Mouse (Mus musculus) limb, embryonic 15.5 days (tissue): ENCODE measurements around the gene Ptk7. TPM values are rescaled to one million over a fixed set of nuclear protein-coding genes. Genes with fewer than 3 reads are reported as not detected.
"Not testable (repeated sequence)": the region's sequence is repeated elsewhere in the genome, so short reads cannot be mapped to it uniquely, and the experiment has no call there.

Experiments used
- ATAC-seq: fragments of 200-750 bp; cut with Nextera tagmentation; 2 replicates; pipeline ENCODE4 v1.8.0; 2017; ENCODE audit warnings: low read depth, moderate TSS enrichment; ENCODE audit not compliant: insufficient number of reproducible peaks, low FRiP score, low TSS enrichment
- H3K27ac ChIP-seq: fragments of 300-500 bp; sonication (generic); 2 replicates; pipeline ENCODE4 v1.5.1; 2015; ENCODE audit warnings: moderate library complexity, mild to moderate bottlenecking, inconsistent platforms
- H3K27me3 ChIP-seq: fragments of 300-500 bp; sonication (generic); 2 replicates; pipeline ENCODE4 v1.6.1; 2015; ENCODE audit warnings: inconsistent platforms
- H3K36me3 ChIP-seq: fragments of 300-500 bp; sonication (generic); 2 replicates; pipeline ENCODE4 v1.6.1; 2015; ENCODE audit warnings: inconsistent platforms
- H3K4me1 ChIP-seq: fragments of 300-500 bp; sonication (generic); 2 replicates; pipeline ENCODE4 v1.6.1; 2015; ENCODE audit warnings: inconsistent platforms
- H3K4me2 ChIP-seq: fragments of 300-500 bp; sonication (generic); 2 replicates; pipeline ENCODE4 v1.6.1; 2015; ENCODE audit warnings: mild to moderate bottlenecking, inconsistent platforms
- H3K4me3 ChIP-seq: fragments of 300-500 bp; sonication (generic); 2 replicates; pipeline ENCODE4 v1.5.1; 2015; ENCODE audit warnings: mild to moderate bottlenecking, inconsistent platforms
- H3K9ac ChIP-seq: fragments of 300-500 bp; sonication (generic); 2 replicates; pipeline ENCODE4 v1.6.1; 2015; ENCODE audit warnings: inconsistent platforms
- H3K9me3 ChIP-seq: fragments of 300-500 bp; sonication (generic); 2 replicates; pipeline ENCODE4 v1.6.1; 2016; ENCODE audit warnings: inconsistent platforms
- WGBS: fragments of 180-500 bp; shearing (Covaris S2); methylation state at CpG from one replicate; pipeline ENCODE4 v1.1.7; 2015; 5-methylcytosine and 5-hydroxymethylcytosine counted together
- polyA plus RNA-seq: library from polyadenylated mRNA; unstranded; fragments of >200 nt; fragmentation: Nextera tagmentation; extraction: Ambion mirVana; gene quantifications from 2 replicates; pipeline ENCODE4 v1.2.1, GENCODE M21; 2015

Ptk7 gene
- polyA plus RNA-seq, 1 experiment from 2014 or later: 123 TPM

GRCm38 (mm10) chr17:46586327-46586726 is 43.0 kb downstream of the Ptk7 start:
- Histone ChIP-seq H3K4me1 (no peaks in the 10 kb centered on the region), H3K9me3 (no peaks in the 10 kb centered on the region), H3K9ac (no peak overlapping the region), H3K4me3 (no peak overlapping the region), H3K36me3 (peaks cover 83% of the 10 kb centered on the region), H3K27me3 (no peaks in the 10 kb centered on the region), H3K27ac (no peak overlapping the region), H3K4me2 (no peak overlapping the region)
- WGBS: 87% methylated on average over 8 of the region's 8 CpGs
- ATAC-seq: no peak

- no peak overlapping the region for H3K4me3 ChIP-seq
- no peak overlapping the region for H3K27ac ChIP-seq
- no peaks in the 10 kb centered on the region for H3K4me1 ChIP-seq
- H3K9me3 ChIP-seq: no peaks in the 10 kb centered on the region
- no peak; the same call in 1 of the 2 replicates for ATAC-seq
- WGBS: 76% methylated on average over 5 of the region's 5 CpGs
- no peak overlapping the region for H3K9ac ChIP-seq
- no peaks in the 10 kb centered on the region for H3K27me3 ChIP-seq
- no peak overlapping the region for H3K4me2 ChIP-seq
- peaks cover 86% of the 10 kb centered on the region for H3K36me3 ChIP-seq
Measured at GRCm38 (mm10) chr17:46578650-46579049, 50.7 kb downstream of the Ptk7 start.

GRCm38 (mm10) chr17:46576070-46576469 is 53.2 kb downstream of the Ptk7 start:
- 87% methylated on average over 13 of the region's 13 CpGs for WGBS
- Histone ChIP-seq H3K4me1 (no peaks in the 10 kb centered on the region), H3K4me3 (no peak overlapping the region), H3K9me3 (no peaks in the 10 kb centered on the region), H3K36me3 (peaks cover 91% of the 10 kb centered on the region), H3K4me2 (no peak overlapping the region), H3K9ac (no peak overlapping the region), H3K27me3 (no peaks in the 10 kb centered on the region), H3K27ac (no peak overlapping the region)
- no peak for ATAC-seq

GRCm38 (mm10) chr17:46574535-46574934 is 54.8 kb downstream of the Ptk7 start:
- no peaks in the 10 kb centered on the region for H3K9me3 ChIP-seq
- H3K27ac ChIP-seq: no peak overlapping the region
- H3K4me2 ChIP-seq: no peak overlapping the region
- peaks cover 90% of the 10 kb centered on the region for H3K36me3 ChIP-seq
- ATAC-seq: no peak
- no peaks in the 10 kb centered on the region for H3K4me1 ChIP-seq
- WGBS: 94% methylated on average over 7 of the region's 7 CpGs
- H3K27me3 ChIP-seq: no peaks in the 10 kb centered on the region
- H3K4me3 ChIP-seq: no peak overlapping the region
- H3K9ac ChIP-seq: no peak overlapping the region

- Histone ChIP-seq H3K4me1 (no peaks in the 10 kb centered on the region), H3K9me3 (no peaks in the 10 kb centered on the region), H3K9ac (no peak overlapping the region), H3K4me2 (no peak overlapping the region), H3K36me3 (peaks cover 89% of the 10 kb centered on the region), H3K27me3 (no peaks in the 10 kb centered on the region), H3K27ac (no peak overlapping the region), H3K4me3 (no peak overlapping the region)
- ATAC-seq: no peak
- 86% methylated on average over 11 of the region's 11 CpGs for WGBS
Measured at GRCm38 (mm10) chr17:46571005-46571404, 58.3 kb downstream of the Ptk7 start.

GRCm38 (mm10) chr17:46559146-46559545 is 70.2 kb downstream of the Ptk7 start:
- peaks cover 19% of the 10 kb centered on the region for H3K4me1 ChIP-seq
- H3K4me2 ChIP-seq: no peak overlapping the region
- H3K27me3 ChIP-seq: no peaks in the 10 kb centered on the region
- H3K27ac ChIP-seq: no peak overlapping the region
- H3K4me3 ChIP-seq: no peak overlapping the region
- H3K36me3 ChIP-seq: peaks cover 12% of the 10 kb centered on the region
- 89% methylated on average over 6 of the region's 6 CpGs for WGBS
- H3K9ac ChIP-seq: no peak overlapping the region
- H3K9me3 ChIP-seq: no peaks in the 10 kb centered on the region
- ATAC-seq: no peak

- Histone ChIP-seq H3K9ac (no peak overlapping the region), H3K27ac (no peak overlapping the region), H3K9me3 (no peaks in the 10 kb centered on the region), H3K4me2 (no peak overlapping the region), H3K27me3 (no peaks in the 10 kb centered on the region), H3K36me3 (0 out of 2 replicates have a peak, but pooled peaks cover 3% of the 10 kb centered on the region), H3K4me1 (peaks cover 29% of the 10 kb centered on the region), H3K4me3 (no peak overlapping the region)
- WGBS: 86% methylated on average over 5 of the region's 5 CpGs
- ATAC-seq: no peak
Measured at GRCm38 (mm10) chr17:46558151-46558550, 71.2 kb downstream of the Ptk7 start.

- peak overlapping the region; percentile 90; the same call in 1 of the 2 replicates for H3K27ac ChIP-seq
- H3K4me1 ChIP-seq: peaks cover 36% of the 10 kb centered on the region
- not testable (repeated sequence) for H3K4me3 ChIP-seq, ATAC-seq, H3K27me3 ChIP-seq, H3K9ac ChIP-seq, H3K9me3 ChIP-seq, H3K36me3 ChIP-seq
- H3K4me2 ChIP-seq: peak overlapping the region; percentile 87; the same call in 1 of the 2 replicates
Measured at GRCm38 (mm10) chr17:46557321-46557720, 72.0 kb downstream of the Ptk7 start.

- Histone ChIP-seq H3K4me1 (peaks cover 41% of the 10 kb centered on the region), H3K9ac (peak overlapping the region; percentile 37), H3K9me3 (no peaks in the 10 kb centered on the region), H3K4me3 (peak overlapping the region; percentile 98), H3K27me3 (no peaks in the 10 kb centered on the region), H3K36me3 (peaks cover 5% of the 10 kb centered on the region), H3K27ac (peak overlapping the region; percentile 90), H3K4me2 (peak overlapping the region; percentile 87)
- ATAC-seq: peak; percentile 0; the same call in 1 of the 2 replicates
- under 1% methylated on average over 11 of the region's 11 CpGs for WGBS
Measured at GRCm38 (mm10) chr17:46556584-46556945, 72.7 kb downstream of the Ptk7 start.

- under 1% methylated on average over 83 of the region's 87 CpGs for WGBS
- H3K9me3 ChIP-seq: no peaks in the 10 kb centered on the region
- peaks cover 11% of the 10 kb centered on the region for H3K36me3 ChIP-seq
- peaks cover 41% of the 10 kb centered on the region for H3K4me1 ChIP-seq
- H3K9ac ChIP-seq: peak within 1 kb of the TSS; percentile 93
- H3K27ac ChIP-seq: peak within 1 kb of the TSS; percentile 92
- H3K4me3 ChIP-seq: peak within 1 kb of the TSS; percentile 98
- H3K4me2 ChIP-seq: peak within 1 kb of the TSS; percentile 87
- H3K27me3 ChIP-seq: no peaks in the 10 kb centered on the region
- peak; percentile 93 for ATAC-seq
Measured at GRCm38 (mm10) chr17:46555673-46556583, 73.4 kb downstream of the Ptk7 start, which contains the start of gene Srf. TSS of gene Srf (minus strand) at chr17:46556175.

GRCm38 (mm10) chr17:46554977-46555672 is 74.2 kb downstream of the Ptk7 start:
- Histone ChIP-seq H3K27me3 (no peaks in the 10 kb centered on the region), H3K9ac (peak overlapping the region; percentile 93), H3K9me3 (no peaks in the 10 kb centered on the region), H3K4me3 (peak overlapping the region; percentile 98), H3K27ac (peak overlapping the region; percentile 92), H3K4me2 (peak overlapping the region; percentile 87), H3K36me3 (peaks cover 19% of the 10 kb centered on the region), H3K4me1 (peaks cover 41% of the 10 kb centered on the region)
- WGBS: 1% methylated on average over 67 of the region's 75 CpGs
- ATAC-seq: no peak

- whole genome bisulfite sequencing: under 1% methylated on average over 11 of the region's 11 CpGs
- Histone ChIP-seq H3K36me3 (peaks cover 24% of the 10 kb centered on the region), H3K9ac (peak overlapping the region; percentile 93), H3K9me3 (no peaks in the 10 kb centered on the region), H3K4me2 (peak overlapping the region; percentile 87), H3K4me3 (peak overlapping the region; percentile 98), H3K27me3 (no peaks in the 10 kb centered on the region), H3K4me1 (peaks cover 41% of the 10 kb centered on the region), H3K27ac (peak overlapping the region; percentile 92)
- ATAC-seq: no peak
Measured at GRCm38 (mm10) chr17:46554646-46554976, 74.7 kb downstream of the Ptk7 start.
